Mouse (Mus musculus): ENCODE results near the gene Cyp2u1. TPM values are rescaled to one million over a fixed set of nuclear protein-coding genes. Genes with fewer than 3 reads are reported as not detected.
"Not testable (repeated sequence)": the region's sequence is repeated elsewhere in the genome, so short reads cannot be mapped to it uniquely, and the experiment has no call there.

Gene Cyp2u1
- polyA plus RNA-seq, 1 experiment from 2014 or later, result 9.6 TPM

DNA sequence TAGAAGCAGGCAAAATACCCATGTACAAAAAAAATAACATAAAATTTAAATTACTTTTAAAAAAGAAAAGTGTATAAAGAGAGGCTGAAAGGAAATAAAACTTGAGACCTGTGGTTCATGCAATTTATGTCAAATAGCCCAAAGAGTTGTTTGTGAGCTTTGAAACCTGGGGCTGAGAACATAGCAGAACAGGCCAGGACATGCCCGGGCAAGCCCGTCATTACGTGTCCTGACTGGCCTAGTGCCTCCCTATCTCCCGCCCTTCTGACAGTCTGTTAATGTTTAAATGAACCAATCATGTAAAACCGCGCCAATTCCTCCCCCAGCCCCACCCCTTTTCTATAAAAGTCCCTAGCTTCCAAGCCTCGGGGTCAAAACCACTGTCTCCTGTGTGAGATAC lies 34.7 kb upstream of the Cyp2u1 start:
- H3K4me1 ChIP-seq (replicated peaks; ENCODE audit: control insufficient read depth, insufficient read depth, low read length); H3K36me3 ChIP-seq (replicated peaks; ENCODE audit: control insufficient read depth, insufficient read depth); H3K27me3 ChIP-seq (ENCODE audit: control insufficient read depth, insufficient read depth, low read length); H3K4me2 ChIP-seq (replicated peaks); DNase-seq (ENCODE audit: low spot score); H3K4me3 ChIP-seq (replicated peaks; ENCODE audit: low read length); H3K27ac ChIP-seq; ATAC-seq (ENCODE audit: low FRiP score); H3K9ac ChIP-seq; H3K9me3 ChIP-seq (ENCODE audit: control insufficient read depth, low read length): not testable (repeated sequence)
- 100% methylated on average over 7 of the region's 7 CpGs for WGBS

DNA sequence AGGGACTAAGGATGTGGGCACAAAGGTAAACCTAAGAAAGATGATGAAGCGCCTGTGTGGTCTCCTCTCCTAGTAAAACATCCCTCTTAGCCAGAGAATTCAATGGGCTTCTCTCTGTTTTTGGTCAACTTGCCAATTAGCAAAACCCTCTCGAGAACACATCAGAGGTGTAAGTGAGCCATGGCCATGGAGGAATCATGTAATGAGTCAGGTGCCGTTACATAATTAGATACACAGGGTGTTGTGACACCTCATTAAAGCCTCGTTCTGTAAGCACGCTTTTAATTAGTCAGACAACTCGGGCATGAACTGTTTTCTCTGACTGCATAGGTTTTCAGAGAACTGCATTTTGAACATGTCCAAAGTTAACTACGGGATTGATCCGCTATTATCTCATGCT lies 33.6 kb upstream of the Cyp2u1 start:
- DNase-seq (ENCODE audit: low spot score) (no peak), ATAC-seq (ENCODE audit: low FRiP score) (no peak)
- Histone ChIP-seq H3K27ac (no peak overlapping the region), H3K9ac (no peak overlapping the region), H3K4me1 (replicated peaks; ENCODE audit: control insufficient read depth, insufficient read depth, low read length) (no peaks in the 10 kb centered on the region), H3K4me2 (replicated peaks) (no peak overlapping the region), H3K27me3 (ENCODE audit: control insufficient read depth, insufficient read depth, low read length) (no peaks in the 10 kb centered on the region), H3K4me3 (replicated peaks; ENCODE audit: low read length) (no peak overlapping the region), H3K36me3 (replicated peaks; ENCODE audit: control insufficient read depth, insufficient read depth) (no peaks in the 10 kb centered on the region), H3K9me3 (ENCODE audit: control insufficient read depth, low read length) (no peaks in the 10 kb centered on the region)
- WGBS, result 66% methylated on average over 8 of the region's 8 CpGs

GRCm38 (mm10) chr3:131335117-131335547 lies 32.1 kb upstream of the Cyp2u1 start:
- Histone ChIP-seq H3K27ac (no peak overlapping the region), H3K9ac (no peak overlapping the region), H3K4me3 (replicated peaks; ENCODE audit: low read length) (no peak overlapping the region), H3K9me3 (ENCODE audit: control insufficient read depth, low read length) (no peaks in the 10 kb centered on the region), H3K27me3 (ENCODE audit: control insufficient read depth, insufficient read depth, low read length) (no peaks in the 10 kb centered on the region), H3K4me1 (replicated peaks; ENCODE audit: control insufficient read depth, insufficient read depth, low read length) (no peaks in the 10 kb centered on the region), H3K4me2 (replicated peaks) (no peak overlapping the region), H3K36me3 (replicated peaks; ENCODE audit: control insufficient read depth, insufficient read depth) (no peaks in the 10 kb centered on the region)
- DNase-seq (ENCODE audit: low spot score), result no peak
- ATAC-seq (ENCODE audit: low FRiP score), result no peak
- 85% methylated on average over 8 of the region's 8 CpGs for WGBS

- H3K9me3 ChIP-seq (ENCODE audit: control insufficient read depth, low read length), result no peaks in the 10 kb centered on the region
- H3K4me2 ChIP-seq (replicated peaks), result no peak overlapping the region
- H3K27ac ChIP-seq, result no peak overlapping the region
- H3K4me3 ChIP-seq (replicated peaks; ENCODE audit: low read length), result no peak overlapping the region
- H3K36me3 ChIP-seq (replicated peaks; ENCODE audit: control insufficient read depth, insufficient read depth), result no peaks in the 10 kb centered on the region
- 40% methylated on average over 7 of the region's 7 CpGs for WGBS
- no peaks in the 10 kb centered on the region for H3K27me3 ChIP-seq (ENCODE audit: control insufficient read depth, insufficient read depth, low read length)
- no peaks in the 10 kb centered on the region for H3K4me1 ChIP-seq (replicated peaks; ENCODE audit: control insufficient read depth, insufficient read depth, low read length)
- ATAC-seq (ENCODE audit: low FRiP score), result no peak
- no peak for DNase-seq (ENCODE audit: low spot score)
- H3K9ac ChIP-seq, result no peak overlapping the region
These were observed 24.2 kb upstream of the Cyp2u1 start for GRCm38 (mm10) chr3:131327189-131327588.

DNA sequence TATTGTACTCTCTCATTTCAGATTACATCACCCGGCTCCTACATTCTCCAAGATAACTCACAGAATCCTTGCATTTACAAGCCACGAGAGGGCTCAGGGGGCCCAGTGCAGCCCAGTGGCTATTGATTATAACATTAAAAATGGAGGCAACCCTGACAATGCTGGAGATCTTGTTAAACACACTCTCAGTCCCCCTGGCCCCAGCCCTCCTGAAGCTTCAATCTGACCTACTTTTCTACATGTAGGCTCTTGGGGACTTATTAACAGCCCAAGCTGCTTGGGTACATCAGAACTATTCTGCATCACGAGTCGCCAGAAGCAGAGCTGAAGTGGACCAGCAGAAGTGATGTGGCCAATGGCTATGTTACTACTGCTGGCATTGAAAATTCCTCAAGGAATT lies 23.6 kb upstream of the Cyp2u1 start:
- Histone ChIP-seq H3K36me3 (replicated peaks; ENCODE audit: control insufficient read depth, insufficient read depth) (no peaks in the 10 kb centered on the region), H3K27ac (no peak overlapping the region), H3K4me3 (replicated peaks; ENCODE audit: low read length) (no peak overlapping the region), H3K4me2 (replicated peaks) (no peak overlapping the region), H3K9ac (no peak overlapping the region), H3K27me3 (ENCODE audit: control insufficient read depth, insufficient read depth, low read length) (no peaks in the 10 kb centered on the region), H3K9me3 (ENCODE audit: control insufficient read depth, low read length) (no peaks in the 10 kb centered on the region), H3K4me1 (replicated peaks; ENCODE audit: control insufficient read depth, insufficient read depth, low read length) (no peaks in the 10 kb centered on the region)
- no peak for DNase-seq (ENCODE audit: low spot score)
- no peak for ATAC-seq (ENCODE audit: low FRiP score)
- 88% methylated on average over 4 of the region's 4 CpGs for WGBS

DNA sequence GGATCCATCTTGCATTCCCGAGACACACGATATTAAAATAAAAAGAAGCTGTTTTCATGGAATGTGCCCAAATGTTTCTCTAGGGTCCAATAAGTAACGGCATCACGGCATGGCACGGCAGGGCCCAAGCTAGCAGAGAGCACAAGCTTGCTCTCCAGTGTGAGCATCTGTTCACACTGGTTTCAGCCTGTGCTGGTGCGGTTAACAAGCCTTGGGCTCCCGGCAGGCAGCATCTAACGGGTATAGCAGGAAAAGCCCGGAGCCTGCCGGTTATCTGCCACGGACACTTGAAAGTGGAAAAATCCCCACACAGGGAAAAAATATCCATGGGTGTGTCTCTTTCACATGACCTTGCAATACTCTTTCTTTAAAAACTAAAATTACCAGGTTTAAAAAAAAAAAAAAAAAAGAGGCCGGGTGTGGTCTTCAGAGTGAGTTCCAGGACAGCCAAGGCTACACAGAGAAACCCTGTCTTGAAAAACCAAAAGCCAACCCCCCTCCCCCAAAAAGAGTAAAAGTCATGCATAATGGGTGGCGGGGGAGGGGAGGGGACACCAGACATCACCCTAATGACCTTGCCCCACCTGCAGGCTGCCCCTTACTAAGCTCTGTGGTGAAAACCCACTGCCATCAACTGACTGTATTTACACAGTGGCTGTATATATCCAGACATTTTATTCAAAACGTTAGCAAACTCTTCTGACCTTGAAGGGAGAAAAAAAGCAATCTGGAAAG lies 19.2 kb upstream of the Cyp2u1 start:
- WGBS, result 69% methylated on average over 14 of the region's 14 CpGs
- ATAC-seq (ENCODE audit: low FRiP score) (no peak), DNase-seq (ENCODE audit: low spot score) (no peak)
- no peak overlapping the region for H3K4me2 ChIP-seq (replicated peaks)
- H3K9ac ChIP-seq, result no peak overlapping the region
- no peaks in the 10 kb centered on the region for H3K4me1 ChIP-seq (replicated peaks; ENCODE audit: control insufficient read depth, insufficient read depth, low read length)
- no peaks in the 10 kb centered on the region for H3K27me3 ChIP-seq (ENCODE audit: control insufficient read depth, insufficient read depth, low read length)
- H3K9me3 ChIP-seq (ENCODE audit: control insufficient read depth, low read length), result no peaks in the 10 kb centered on the region
- H3K4me3 ChIP-seq (replicated peaks; ENCODE audit: low read length), result no peak overlapping the region
- H3K36me3 ChIP-seq (replicated peaks; ENCODE audit: control insufficient read depth, insufficient read depth), result no peaks in the 10 kb centered on the region
- no peak overlapping the region for H3K27ac ChIP-seq

GRCm38 (mm10) chr3:131320184-131320583 lies 17.2 kb upstream of the Cyp2u1 start:
- WGBS, result 6% methylated on average over 3 of the region's 3 CpGs
- Histone ChIP-seq H3K9ac (no peak overlapping the region), H3K4me1 (replicated peaks; ENCODE audit: control insufficient read depth, insufficient read depth, low read length) (no peaks in the 10 kb centered on the region), H3K36me3 (replicated peaks; ENCODE audit: control insufficient read depth, insufficient read depth) (no peaks in the 10 kb centered on the region), H3K4me3 (replicated peaks; ENCODE audit: low read length) (no peak overlapping the region), H3K27me3 (ENCODE audit: control insufficient read depth, insufficient read depth, low read length) (no peaks in the 10 kb centered on the region), H3K9me3 (ENCODE audit: control insufficient read depth, low read length) (no peaks in the 10 kb centered on the region), H3K4me2 (replicated peaks) (no peak overlapping the region), H3K27ac (no peak overlapping the region)
- DNase-seq (ENCODE audit: low spot score) (peak; percentile 84), ATAC-seq (ENCODE audit: low FRiP score) (peak; percentile 31; the same call in 1 of the 2 replicates)

DNA sequence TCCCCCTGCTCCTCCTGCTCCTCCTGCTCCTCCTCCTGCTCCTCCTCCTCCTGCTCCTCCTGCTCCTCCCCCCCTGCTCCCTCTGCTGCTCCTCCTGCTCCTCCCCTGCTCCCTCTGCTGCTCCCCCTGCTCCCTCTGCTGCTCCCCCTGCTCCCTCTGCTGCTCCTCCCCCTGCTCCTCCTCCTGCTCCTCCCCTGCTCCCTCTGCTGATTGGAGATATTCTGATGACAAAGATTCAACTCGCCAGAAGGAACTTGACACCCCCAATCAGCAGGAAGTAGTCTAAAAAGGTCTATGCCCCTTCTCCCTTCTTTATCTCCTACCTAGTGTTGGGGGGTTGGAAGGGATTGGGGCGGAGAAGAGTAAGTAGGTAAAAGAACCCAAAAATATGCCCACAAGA lies 15.2 kb upstream of the Cyp2u1 start:
- H3K4me2 ChIP-seq (replicated peaks), result no peak overlapping the region
- 57% methylated on average over 2 of the region's 2 CpGs for WGBS
- H3K4me1 ChIP-seq (replicated peaks; ENCODE audit: control insufficient read depth, insufficient read depth, low read length), result no peaks in the 10 kb centered on the region
- no peak overlapping the region for H3K9ac ChIP-seq
- no peak overlapping the region for H3K27ac ChIP-seq
- no peak overlapping the region for H3K4me3 ChIP-seq (replicated peaks; ENCODE audit: low read length)
- no peak for ATAC-seq (ENCODE audit: low FRiP score)
- no peaks in the 10 kb centered on the region for H3K27me3 ChIP-seq (ENCODE audit: control insufficient read depth, insufficient read depth, low read length)
- H3K9me3 ChIP-seq (ENCODE audit: control insufficient read depth, low read length), result no peaks in the 10 kb centered on the region
- no peaks in the 10 kb centered on the region for H3K36me3 ChIP-seq (replicated peaks; ENCODE audit: control insufficient read depth, insufficient read depth)
- no peak for DNase-seq (ENCODE audit: low spot score)

- 91% methylated on average over 1 of the region's 1 CpGs for whole genome bisulfite sequencing
- H3K4me1 ChIP-seq (replicated peaks; ENCODE audit: control insufficient read depth, insufficient read depth, low read length), result no peaks in the 10 kb centered on the region
- ATAC-seq (ENCODE audit: low FRiP score), result no peak
These were observed 14.1 kb upstream of the Cyp2u1 start for GRCm38 (mm10) chr3:131317126-131317525.

More at GRCm38 (mm10) chr3:131317126-131317525, 14.1 kb upstream of the Cyp2u1 start:
- Histone ChIP-seq H3K27ac (no peak overlapping the region), H3K9me3 (ENCODE audit: control insufficient read depth, low read length) (no peaks in the 10 kb centered on the region), H3K4me3 (replicated peaks; ENCODE audit: low read length) (no peak overlapping the region), H3K9ac (no peak overlapping the region), H3K27me3 (ENCODE audit: control insufficient read depth, insufficient read depth, low read length) (no peaks in the 10 kb centered on the region), H3K36me3 (replicated peaks; ENCODE audit: control insufficient read depth, insufficient read depth) (no peaks in the 10 kb centered on the region), H3K4me2 (replicated peaks) (no peak overlapping the region)
- no peak for DNase-seq (ENCODE audit: low spot score)
